Mouse (Mus musculus): Measurements from ENCODE around the gene Txlna.
A peak's percentile ranks its signal among the peaks of the same experiment; 100 is the strongest.

Gene Txlna

DNA sequence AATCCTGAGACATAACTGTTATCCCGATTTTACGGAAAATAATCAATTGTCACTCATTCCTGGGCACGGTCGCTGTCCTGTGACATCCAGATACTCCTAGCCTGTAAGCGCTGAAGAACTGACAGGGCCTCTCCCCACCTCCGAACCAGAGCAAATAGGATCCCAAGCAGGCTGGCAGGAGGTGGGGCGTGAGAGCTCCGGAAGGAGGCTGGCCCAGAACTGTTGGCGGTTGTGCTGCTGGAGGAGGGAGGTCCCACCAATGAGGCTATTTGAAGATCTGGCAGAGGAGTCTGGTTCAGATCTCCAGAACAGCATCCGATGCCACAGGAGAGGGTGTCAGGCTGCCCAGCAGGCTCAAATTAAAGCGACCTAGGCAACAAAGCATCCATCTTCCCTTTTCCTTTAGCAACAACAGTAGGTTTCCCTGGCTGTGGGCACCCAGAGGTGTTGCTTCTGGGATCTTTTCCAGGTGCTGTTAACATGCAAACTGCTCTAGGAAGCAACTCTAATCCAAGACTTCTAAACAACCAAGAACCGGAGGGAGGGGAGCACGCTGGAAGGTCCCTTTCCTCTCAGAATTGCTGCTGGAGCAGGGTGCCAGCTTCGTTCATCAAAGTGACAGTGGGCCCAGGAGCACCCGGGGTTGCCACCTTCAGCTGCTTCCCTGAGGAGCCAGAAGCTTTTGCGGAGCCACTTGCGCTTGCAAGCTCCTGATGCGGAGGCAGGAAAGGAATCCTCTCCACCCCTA is 16.4 kb downstream of the Txlna start:
- DNase-seq, result peak; percentile 87 to 94

DNA sequence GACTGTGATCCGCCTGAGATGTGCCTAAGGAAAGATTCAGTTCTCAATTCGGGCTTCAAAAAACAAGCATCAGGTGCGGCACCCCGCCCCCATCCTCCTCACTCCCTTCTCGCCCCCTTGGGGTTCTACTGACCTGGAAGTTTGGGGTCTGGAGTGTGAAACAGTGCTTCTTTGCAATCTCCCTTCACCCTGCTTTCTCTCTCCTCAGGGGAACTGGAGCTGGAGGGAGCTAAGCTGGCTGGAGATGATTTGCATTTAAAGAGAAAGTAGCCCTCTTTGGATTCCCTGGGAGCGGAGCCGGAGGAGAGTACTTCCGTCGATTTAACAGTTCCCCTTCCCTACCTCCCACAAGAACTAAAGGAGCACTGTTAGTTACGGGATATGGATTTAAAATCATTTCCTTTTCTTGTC is 17.2 kb downstream of the Txlna start, which contains the start of gene Ccdc28b:
Gene Ccdc28b (minus strand): TSS at position 267 of the 411 bp plus-strand sequence.
- DNase-seq, result peak; percentile 62 to 69

DNA sequence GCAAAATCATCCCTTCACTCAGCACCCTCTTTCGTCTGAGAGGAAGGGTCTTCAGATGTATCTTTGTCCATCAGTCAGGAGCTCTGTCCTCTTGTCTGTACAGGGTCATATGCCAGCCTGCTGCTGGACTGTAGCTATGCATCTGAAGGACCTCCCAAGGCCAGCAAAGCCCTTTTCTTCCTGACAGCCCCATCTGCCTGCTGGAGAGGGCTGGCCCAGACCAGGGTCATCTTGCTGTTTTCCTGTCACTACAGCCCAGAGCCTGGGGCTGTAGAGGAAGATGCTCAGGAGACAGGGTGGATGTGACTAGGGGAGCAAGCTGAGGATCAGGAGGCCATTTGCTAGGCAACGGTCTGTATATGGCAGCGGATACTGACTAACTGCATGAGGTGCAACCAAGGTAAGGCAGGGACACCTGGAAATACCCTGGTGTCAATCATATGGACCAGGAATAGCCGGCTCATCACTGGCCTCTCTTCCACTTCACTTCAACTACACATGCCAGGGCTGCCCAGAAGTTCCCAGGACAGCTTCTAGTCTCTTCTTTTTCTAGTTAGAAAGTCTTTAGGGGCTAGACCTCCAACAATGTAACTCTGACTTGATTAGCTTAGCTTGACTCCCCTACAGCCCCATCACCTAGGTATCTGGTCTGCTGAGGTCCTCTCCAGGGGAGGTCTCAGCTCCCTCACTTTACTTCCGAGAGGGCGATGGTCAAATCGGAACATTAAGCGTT is 17.9 kb downstream of the Txlna start:
- peak; percentile 40 to 60 for DNase-seq

DNA sequence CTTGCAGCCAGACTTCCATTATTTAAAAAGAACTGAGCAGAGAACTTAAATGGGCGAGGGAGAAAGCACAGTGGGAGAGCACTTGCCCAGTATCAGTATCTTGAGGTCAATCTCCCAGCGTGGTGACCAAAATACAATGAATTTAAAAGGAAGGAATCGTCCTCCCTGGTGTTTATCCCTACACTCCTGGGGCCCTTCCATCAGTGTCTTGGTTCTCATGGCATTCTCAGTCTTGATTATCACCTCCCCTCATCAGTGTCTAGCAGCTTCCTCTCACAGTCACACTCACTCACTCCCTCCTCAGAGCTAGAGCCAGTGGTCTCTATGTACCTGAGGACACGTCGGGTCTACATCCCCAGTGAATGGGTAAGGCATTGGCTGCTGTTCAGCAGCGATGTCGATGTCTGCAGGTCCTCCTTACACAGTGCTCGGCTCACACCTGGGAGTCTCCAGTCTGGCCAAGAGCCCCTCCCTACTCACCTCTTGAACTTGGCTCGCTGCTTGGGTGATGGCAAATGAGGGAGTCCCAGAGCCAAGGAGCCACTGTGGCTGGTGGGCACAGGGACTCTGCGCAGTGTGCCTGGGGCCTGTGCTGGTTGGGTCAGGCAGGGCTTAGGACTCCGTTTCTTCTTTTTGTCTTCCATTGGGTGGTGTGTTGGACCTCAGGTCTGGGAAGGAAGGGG is 18.6 kb downstream of the Txlna start:
- peak; percentile 56 to 59 for DNase-seq

DNA sequence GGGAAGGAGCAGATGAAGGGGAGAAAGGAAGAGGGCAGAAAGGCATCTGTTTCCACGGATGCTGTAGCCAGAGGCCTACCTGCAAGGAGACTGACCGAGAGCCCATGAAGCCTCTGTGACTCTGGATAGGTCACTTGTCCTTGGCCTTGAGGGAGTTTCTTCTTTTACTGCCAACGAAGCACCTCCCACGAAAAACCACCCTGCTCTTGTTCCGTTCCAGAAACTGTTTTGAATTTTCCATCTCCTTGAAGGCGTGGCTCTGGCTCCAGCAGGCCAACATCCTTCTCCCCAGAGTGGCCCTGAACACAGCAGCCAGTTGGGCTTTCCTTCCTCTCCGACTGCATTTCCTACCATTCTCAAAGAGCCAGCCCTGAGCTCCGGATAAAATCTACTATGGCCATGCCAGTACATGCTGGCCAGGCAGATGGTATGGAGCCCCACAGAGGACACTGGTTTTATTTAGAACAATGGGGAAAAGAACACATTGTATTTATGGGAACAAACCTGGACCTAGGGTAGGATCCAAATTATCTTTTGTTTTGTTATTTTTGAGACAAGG is 19.5 kb downstream of the Txlna start:
- peak; percentile 79 to 87 for DNase-seq

DNA sequence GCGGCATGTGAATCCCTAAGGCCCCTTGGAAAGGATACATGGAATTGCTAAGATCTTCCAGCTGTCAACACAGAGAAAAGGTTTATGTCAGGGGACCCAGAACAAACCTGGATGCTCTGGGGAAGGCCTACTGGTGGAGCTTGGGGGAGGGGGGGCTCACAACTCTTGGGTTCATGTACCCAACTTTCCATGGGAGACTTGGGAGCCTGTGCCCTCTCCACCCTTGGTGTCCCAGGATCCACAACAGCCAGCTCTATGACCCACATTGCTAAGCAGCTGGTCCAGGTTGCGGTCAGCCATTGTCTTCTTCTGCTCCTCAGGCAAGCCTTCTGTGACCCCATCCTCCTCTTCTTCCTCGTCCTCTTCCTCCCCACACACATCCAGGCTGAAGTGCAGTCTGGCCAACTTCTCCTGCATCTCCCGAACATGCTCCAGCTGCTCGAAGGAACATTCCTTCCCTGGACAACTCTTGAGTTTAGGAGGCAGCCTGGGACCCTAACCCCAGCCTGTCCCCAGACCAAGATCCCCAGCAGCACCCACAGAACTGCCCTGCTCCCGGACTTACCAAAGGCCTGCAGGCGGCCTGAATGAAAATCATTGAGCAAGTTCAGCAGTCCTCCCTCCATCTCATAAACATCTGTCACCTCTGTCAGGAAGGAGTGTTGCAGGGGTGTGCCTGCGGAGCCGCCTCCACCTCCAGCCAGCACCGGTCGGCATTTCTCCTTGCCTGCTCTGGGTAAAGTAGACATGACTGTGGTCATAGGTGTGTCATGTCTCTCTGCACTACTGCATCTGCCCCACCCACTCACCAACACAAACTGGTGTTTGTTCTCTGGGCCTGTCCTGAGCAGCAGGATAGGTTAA is 20.2 kb downstream of the Txlna start:
- DNase-seq, result no peak

DNA sequence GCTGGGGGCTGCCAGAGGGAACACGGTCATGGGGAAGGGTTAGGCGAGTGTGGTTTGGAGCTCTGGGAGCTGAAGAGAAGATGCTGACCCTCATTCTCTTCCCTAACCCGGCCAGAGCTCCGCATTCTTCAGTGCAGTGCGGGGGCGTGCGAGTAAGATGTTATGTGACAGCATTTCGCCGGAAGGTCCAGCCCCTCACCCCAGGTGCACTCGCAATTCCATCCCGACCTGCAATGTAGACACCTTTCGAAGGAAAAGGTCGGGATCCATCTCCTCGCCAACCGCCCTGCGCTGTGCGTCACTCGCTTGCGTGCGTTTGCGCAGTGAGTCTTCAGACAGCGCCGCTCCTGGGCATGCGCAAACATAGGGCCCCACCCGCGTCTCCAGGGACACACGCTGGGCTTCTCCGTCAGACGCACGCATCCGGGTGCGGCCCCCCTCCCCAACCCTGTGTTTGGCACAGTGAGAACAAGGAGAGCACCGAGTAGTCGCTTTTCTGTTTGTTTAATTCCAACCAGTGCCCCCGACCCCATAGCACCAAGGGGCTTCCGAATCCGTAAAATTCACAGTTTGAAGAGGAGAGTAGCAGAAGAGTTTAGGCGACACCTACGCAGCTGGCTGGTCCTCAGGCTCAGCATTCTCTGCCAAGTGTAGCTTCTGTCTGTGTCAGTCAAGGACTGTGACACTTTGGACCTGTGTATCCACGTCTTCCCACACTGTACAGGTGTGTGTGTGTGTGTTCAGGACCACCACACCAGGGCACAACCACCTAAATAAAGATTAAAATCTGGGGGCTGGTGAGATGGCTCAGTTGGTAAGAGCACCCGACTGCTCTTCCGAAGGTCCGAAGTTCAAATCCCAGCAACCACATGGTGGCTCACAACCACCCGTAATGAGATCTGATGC is 21.8 kb downstream of the Txlna start, which contains the start of gene Iqcc:
Gene Iqcc (minus strand): TSS at position 314 of the 906 bp plus-strand sequence.
- DNase-seq, result peak; percentile 95 to 96

DNA sequence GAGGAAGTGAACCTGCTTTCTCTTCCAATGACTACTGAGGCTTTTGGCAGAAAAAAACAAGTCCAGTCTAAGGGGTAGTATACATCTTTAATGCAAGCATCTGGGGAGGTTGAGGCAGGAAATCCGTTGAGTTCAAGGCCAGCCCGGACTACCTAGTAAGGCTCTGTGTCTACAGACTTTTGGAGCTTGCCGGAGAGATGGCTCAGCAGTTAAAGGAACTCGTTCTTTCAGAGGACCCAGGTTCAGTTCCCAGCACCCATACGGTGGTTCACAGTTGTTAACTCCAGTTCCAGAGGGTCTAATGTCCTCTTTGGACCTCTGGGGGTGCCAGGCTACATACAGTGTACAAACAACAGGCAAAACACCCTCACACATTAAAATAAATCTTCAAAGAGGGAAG is 22.8 kb downstream of the Txlna start:
- DNase-seq, result no peak

DNA sequence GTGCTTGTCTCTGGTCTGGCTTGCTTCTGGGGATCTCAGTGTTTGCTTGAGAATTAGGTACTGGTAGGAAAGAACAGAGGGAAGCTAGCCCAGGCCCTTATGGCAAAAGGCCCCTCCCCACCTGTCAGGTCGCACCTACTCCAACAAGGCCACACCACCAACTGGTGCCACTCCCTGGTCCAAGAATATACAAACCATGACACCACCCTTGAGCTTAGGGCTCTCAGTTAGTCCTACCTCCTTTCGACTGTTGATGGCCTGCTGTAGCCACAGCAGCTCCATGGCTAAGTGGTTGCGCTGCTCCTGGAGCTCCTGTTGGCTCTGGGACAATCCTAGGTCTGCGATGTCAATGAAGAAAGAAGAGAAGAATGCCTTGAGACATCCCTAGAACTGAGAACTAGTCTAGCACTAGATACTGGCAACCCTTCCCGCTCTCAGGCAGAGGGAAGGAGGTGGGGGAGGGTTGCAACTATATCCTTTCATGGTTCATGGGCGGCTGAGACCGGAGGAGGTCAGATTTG is 23.7 kb downstream of the Txlna start:
- DNase-seq, result no peak

DNA sequence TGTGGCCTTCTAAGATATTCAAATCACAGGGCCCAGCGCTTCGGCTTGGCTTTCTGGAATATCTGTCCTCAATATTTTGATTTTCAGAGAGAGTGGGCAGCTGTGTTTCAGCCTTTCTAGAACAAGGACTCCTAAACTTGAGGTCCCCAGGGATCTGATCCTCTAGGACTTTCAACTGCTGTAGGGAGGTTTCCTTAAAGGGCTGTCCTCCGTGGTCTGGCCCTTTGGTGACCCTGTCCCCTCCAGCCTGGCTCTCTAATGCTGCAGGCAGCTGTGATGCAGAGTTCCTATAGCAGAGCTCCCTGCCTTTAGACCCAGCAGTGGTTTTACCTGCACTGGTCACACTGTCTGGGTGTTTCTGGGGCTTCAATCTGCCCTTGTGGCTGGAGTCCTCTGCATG is 24.2 kb downstream of the Txlna start:
- DNase-seq, result no peak

DNA sequence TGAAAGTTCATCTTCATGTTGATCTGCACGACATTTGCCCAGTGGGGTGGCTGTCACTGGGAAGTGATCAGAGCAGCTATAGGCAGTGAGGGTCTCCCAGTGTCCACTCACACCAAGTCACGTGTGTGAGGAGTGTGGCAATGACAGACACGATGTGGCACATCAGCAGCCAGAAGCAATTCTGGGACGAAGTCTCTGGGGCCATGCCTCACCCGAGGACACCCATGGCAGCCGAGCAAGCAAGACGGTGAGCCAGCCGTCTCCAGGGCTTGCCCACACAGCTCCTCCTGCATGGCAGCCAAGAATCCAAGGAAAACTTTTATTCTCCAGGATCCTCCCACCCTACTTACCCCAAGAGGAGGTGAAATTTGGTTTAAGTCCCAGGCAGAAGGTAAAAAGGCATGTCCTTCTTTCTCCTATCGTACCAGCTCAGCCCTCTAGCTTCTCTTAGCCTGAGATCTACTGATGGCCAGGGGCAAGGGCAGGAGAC is 25.0 kb downstream of the Txlna start:
- DNase-seq, result no peak

DNA sequence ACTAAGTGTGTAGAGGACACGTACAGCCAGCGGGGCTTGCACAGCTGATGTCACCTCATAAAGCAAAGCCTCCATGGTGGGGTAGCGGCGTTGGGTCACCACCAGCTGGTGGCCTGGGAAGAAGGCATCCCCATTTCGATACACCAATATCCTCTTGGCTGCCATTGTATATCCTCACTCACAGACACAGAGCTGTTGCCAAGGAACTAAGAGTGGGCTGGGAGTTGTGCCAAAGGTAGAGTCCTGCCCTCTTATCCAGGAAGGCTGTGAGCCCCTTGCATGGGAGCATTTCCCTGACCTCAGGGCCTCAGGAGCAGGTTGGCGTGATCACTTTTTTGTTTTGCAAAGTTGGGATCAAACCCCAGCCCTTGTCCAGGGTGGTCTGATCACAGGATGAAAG is 26.8 kb downstream of the Txlna start, which contains the start of gene Dcdc2b:
Gene Dcdc2b (minus strand): TSS at position 165 of the 400 bp plus-strand sequence.
- no peak for DNase-seq

DNA sequence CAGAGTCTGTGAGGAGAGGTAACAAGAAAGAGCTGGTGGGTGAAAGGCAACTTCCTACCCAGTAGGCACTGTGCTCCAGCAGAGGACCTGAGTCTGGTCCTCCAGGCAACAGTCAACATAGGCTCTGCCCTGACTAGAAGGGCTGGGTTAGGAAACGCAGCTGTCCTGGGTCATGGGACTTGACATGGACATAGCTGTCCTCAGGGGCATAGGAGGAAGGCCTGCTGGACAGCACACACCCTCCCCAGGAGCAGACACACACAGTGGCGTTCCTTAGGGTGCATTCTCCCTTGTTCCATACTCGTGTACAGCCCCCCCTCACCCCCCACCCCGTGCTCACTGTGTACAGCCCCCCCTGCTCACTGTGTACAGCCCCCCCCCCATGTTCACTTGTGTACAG is 30.4 kb downstream of the Txlna start:
- no peak for DNase-seq

DNA sequence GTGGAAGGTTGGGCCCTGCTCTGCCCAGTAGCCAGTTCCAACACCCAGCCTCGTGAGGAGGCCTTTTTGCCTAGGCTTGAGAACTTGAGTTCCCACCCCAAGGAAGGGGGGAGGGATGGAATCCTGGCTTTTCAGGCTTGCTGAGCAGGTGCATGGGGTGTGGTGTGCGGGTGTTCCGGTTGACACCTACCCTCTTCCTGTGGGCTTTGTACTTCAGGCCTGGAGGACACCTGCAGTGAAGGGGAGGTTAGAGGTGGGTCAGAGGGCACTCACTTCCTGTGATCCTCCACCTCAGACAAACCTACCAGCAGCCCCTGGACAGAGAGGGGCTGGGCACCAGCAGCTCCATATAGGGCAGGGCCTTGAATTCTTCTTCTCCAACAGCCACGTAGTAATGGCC is 30.8 kb downstream of the Txlna start:
- no peak for DNase-seq

DNA sequence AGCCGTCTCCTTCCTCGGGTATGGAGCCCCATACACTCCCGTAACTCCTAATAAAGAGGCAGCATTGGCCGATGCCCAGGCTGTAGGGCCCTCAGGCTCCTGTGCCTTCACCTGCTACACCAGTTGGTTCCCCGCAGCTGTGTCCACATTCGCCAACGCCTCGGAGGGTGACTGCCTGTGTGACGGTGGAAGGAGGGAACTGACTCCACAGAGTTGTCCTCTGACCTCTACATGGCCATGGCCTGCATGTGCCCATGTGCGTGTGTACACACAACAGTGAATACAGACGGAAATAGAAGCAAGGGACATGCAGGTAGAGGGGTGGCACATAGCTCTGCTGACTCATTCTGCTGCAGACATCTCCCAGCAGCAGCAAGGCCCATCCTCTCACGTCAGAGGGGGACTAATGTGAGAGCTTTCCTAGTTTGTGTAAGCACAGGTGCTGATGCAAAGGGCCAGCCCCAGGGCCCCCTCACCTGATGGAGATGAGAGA is 31.7 kb downstream of the Txlna start:
- DNase-seq, result no peak

DNA sequence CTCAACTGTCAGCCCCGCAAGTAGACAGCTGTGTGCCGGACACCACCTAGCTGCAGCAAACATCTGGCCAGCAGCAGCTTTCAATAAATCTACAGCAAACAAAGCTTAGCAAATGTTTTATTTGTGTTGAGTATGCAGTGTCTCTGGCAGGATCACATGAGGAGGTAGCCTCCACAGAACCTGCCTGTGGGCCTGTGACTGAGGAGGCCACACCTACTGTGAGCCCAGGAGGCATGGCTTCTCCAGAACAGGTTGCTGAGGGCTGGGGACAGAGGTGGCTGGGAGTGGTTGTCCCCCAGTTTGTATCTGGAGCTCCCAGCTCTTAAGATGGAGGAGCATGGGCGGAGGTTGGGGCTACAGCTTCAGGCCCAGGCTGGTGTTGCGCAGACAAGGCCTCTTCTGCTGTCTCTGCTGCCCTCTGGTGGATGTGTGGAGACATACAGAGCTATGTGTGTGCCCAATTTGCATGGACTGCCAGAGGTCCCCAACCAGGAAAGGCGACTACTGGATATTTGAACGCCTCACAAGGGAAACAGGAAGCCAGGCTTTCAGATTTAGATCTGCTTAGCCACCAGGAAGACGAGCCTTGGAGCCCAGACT is 32.3 kb downstream of the Txlna start:
- DNase-seq, result peak; percentile 84 to 87

DNA sequence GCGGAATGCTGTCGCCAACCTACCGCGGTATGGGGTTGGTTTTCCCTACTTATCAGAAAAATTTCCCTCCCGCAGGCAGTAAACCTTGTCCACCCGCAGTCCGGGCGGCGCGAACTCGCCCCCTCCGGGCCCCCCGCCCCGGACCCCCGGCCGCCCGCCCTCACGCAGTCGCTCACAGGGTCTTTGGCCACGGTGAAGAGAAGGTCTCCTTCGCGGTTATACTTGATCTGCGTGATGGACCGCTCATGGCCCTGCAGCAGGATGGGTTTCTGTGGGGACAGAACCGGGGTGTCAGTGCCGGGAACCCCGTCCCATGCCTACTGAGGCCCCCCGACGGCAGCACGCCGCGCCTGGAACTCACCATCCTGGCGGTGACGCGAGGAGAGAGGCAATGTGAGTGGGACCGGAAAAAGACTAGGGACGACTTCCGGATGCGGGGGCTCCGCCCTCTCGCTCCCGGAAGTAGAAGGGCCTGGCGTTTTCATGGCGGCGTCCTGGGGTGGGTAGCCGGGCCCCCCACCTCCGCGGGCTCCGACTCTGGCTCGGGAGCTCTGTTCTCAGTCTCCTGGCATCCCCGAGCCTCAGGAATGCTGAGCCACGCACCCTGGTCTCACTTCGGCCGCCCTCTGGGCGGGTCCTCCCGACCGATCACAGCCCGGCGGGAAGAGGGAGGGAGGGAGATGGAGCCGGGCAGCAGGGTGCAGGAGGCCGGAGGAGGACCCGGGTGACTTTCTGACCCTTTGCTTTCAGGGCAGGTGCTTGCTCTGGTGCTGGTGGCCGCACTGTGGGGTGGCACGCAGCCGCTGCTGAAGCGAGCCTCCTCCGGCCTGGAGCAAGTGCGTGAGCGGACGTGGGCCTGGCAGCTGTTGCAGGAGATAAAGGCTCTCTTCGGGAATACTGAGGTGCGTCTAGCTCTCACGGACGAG is 40.4 kb downstream of the Txlna start, which contains the start of the genes Eif3i and Tmem234:
Gene Eif3i (minus strand): TSS at position 416 of the 926 bp plus-strand sequence.
Gene Tmem234 (plus strand): TSS at position 436 of the 926 bp plus-strand sequence.
- DNase-seq, result peak; percentile 83 to 84

DNA sequence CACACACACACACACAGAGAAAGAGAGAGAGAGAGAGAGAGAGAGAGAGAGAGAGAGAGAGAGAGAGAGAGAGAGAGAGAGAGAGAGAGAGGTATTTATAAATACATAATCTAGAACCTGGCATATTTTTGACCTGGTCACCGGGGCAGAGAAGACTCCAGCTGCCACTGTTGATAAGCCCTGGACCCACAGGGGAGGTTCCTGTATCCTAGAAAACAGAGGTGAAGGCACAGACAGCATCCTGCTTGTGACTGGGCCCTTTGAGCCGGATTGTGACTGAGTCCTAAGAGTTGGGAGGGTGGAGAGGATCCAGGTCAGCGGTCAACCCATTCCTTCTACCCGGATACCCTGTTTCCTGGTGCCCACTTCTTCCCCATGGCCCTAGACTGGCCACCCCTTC is 52.0 kb downstream of the Txlna start:
- no peak for DNase-seq

DNA sequence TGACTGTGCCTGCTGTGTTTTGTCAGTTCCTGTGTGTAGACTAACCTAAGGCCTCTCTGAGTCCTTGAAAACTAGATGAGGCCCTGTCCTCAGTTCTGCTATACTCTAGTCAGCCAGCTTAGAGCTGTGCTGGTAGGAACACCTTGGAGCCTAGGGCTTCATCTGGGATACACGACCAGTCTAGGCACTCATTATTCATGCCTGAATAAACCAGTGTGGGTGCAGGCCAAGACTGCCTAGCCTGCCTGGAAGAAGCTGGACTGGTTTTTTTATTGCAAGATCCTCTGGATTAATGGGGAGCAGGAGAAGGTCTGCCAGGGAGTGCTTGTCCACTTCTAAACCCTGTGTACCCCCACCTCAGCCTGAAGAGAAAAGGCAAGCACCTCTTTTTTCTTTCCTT is 53.9 kb downstream of the Txlna start:
- DNase-seq, result no peak
